Mouse (Mus musculus) C2C12 (cell line): ENCODE measurements around the gene Etfbkmt.

Experiments
- CTCF ChIP-seq: IDR thresholded peaks from one replicate; pipeline ENCODE4 v1.5.1; 2011; ENCODE audit not compliant: control insufficient read depth, insufficient read depth, insufficient read length
- MAX ChIP-seq: IDR thresholded peaks from one replicate; pipeline ENCODE4 v1.6.1; 2011; ENCODE audit warnings: mild to moderate bottlenecking, control low read depth
- MYOD1 ChIP-seq: IDR thresholded peaks from one replicate; pipeline ENCODE4 v1.6.1; 2011; ENCODE audit warnings: low read depth; ENCODE audit not compliant: control insufficient read depth, insufficient read length

DNA sequence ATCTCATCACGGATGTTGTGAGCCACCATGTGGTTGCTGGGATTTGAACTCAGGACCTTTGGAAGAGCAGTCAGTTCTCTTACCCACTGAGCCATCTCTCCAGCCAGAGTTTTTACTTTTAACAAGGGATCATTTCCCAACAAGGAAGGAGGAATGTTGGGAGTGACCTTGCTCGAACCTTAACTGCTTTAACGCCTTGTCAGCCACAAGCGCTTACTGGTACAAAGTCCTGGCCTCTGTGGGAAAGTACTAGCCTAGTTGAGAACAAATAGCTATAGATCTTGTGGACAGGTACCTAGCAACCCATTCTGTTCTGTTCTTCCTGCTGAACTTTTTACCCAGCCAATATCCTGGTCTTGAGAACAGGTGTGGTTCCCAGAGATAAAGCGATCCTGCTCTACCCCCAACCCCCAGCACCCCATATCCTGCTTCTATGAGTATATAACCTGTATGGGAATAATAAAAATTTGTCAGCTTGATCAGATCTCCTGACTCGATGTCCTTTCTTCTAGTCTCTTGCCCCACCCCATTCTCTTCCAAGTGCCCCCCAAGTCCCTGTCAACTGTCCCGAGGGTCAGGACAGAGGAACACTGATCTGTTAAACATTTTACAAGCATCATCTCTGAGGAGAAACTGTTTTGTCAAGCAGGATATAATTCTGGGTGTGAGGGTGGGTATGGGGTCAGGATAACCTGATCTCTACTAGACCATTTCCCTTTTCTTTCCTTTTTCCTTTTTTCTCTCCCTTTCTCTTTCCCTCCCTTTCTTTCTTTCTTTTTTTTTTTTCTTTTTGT, 9.0 kb downstream of the Etfbkmt start:
- TF ChIP-seq CTCF (no peak), MAX (no peak), MYOD1 (no peak)
